Mouse (Mus musculus): Measurements from ENCODE around the gene Zfp513. TPM values are rescaled to one million over a fixed set of nuclear protein-coding genes. Genes with fewer than 3 reads are reported as not detected.

Zfp513 gene
- total RNA-seq, 2 experiments from 2014 or later: 6.2 to 7.1 TPM

DNA sequence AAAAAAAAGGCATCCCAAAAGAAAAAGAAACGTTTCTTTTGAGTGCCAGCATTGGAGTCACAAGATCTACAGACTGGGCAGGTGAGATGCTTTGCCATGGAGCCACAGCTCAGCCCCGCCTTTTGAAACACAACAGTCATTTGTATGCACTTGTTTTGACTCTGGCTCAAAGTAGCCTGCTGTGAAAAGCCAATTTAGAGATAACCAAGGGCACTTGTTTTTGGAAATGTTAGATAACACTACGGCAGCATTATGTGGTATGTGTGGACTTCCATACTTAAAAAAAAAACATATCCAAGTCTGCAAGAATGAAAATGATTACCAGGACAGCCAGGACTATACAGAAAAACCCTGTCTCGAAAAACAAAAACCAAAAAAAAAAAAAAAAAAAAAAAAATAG lies 18.4 kb downstream of the Zfp513 start:
- intact Hi-C loops (cut with DNase I): loop anchor here (5.0 kb wide), 1 partner anchor 39 kb away; the partner anchor contains the start of gene Ppm1g
- DNase-seq: no peak
- no peak overlapping the region for H3K27ac ChIP-seq
- no peak for TF ChIP-seq CTCF (IDR thresholded peaks at IDR 0.05)
- no peak overlapping the region for H3K4me3 ChIP-seq

DNA sequence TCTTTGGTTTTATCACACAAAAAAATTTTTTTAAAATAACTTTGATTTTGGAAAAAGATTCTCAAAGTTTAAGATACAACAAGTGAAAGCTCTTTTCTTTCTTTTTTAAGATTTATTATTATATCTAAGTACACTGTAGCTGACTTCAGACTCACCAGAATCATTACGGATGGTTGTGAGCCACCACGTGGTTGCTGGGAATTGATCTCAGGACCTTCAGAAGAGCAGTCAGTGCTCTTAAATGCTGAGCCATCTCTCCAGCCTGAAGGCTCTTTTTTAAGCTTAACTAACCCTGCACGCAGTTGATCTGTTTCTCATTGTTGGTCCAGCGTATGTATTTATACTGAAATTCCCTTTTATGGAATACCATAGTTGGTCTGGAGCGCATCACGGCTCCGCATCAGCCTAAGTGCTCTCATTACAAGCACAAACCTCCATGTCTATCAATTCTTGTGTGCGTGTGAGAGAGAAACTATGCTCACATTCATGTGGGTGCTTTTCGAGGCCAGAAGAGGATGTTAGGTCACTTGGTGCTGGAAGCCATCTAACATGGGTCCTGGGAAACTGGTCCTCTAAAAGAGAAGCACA lies 20.8 kb downstream of the Zfp513 start:
- H3K4me3 ChIP-seq: no peak overlapping the region
- no peak for TF ChIP-seq CTCF (IDR thresholded peaks at IDR 0.05)
- intact Hi-C loops (cut with DNase I): loop anchor here (5.0 kb wide), 1 partner anchor 41 kb away; the partner anchor contains the start of gene Ppm1g
- DNase-seq: no peak
- peak overlapping the region; percentile 97; the same call in 1 of the 2 replicates for H3K27ac ChIP-seq

DNA sequence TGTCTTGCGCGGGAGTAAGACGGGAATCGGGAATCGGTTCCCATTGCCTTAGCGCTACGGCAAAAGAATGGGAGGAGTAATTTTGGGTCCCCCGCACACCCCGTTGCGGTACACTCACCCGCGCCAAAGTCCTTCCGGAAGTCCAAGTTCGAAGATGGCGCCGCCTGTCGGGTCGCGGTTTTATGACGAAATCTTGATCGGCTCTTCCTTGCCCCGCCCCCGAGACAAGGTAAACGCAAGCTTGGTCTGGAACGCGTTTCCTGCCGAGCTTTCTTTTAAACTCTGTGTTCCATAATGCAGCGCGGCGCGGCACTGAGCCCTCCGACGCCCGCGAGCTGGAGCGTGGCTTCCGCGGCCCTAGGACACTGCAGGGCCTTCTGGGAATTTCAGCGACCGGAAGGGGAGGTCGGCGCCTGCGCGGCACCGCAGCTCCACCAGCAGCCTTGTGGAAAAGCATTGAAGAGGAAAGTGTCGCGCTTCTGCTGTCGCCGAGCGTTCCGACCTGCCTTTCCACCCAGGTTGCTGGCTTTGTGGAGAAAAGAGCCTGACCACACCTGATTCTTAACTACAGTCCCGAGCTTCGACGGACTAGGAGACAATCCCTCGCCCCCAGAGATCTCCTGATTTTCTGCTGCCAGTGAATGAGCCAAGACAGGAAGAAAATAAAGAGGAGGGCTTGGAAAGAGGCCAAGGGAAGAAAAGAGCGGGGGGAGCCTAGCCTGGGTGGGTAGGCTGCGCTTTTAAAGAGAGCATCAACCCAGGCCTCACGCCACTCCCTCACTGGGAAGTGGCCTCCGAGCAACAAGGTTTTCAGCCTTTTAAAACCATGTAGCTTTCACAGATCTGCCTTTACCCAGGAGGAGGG lies 22.1 kb downstream of the Zfp513 start, which contains the start of the genes Gm29609 and Gtf3c2:
Gene Gm29609, minus strand, starts transcription at position 146 of the 865 bp plus-strand sequence.
Gene Gtf3c2, minus strand, starts transcription at position 379 of the 865 bp plus-strand sequence.
- intact Hi-C loops (cut with DNase I): loop anchor here (2.0 to 5.0 kb wide), 2 partner anchors 25 to 42 kb away; partner anchors contain the start of genes Mpv17 and Ppm1g
- Histone ChIP-seq H3K4me3 (peak within 1 kb of the TSS; percentile 91), H3K27ac (peak within 1 kb of the TSS; percentile 97)
- TF ChIP-seq CTCF (IDR thresholded peaks at IDR 0.05): peak; percentile 8; the same call in 1 of the 2 replicates
- DNase-seq: peak; percentile 93

DNA sequence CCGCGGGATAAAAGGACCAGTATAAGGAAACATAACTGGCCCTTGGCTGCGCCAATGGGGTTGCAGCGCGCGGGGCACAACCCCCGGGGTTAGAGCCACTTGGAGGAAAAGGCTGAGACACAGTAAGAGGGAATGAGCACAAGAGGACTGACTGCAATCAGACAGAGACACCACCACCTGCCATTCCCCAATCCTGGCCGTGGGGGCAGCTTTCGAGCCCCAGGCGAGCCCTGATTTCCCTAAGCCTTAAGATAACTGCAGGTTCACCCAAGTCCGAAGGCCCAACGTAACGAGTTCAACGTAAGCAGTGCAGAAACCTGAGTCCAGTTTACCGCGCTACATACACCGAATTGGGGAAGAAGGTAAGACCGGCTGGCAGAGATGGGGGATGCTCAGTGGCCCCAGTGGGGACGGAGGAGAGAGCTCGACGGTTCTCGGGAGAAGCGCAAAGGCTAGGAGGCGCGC lies 22.8 kb downstream of the Zfp513 start:
- no peak for TF ChIP-seq CTCF (IDR thresholded peaks at IDR 0.05)
- H3K4me3 ChIP-seq: peak overlapping the region; percentile 91
- no peak for DNase-seq
- H3K27ac ChIP-seq: peak overlapping the region; percentile 97
- intact Hi-C loops (cut with DNase I): loop anchor here (2.0 kb wide), 1 partner anchor 25 kb away; the partner anchor contains the start of gene Mpv17

DNA sequence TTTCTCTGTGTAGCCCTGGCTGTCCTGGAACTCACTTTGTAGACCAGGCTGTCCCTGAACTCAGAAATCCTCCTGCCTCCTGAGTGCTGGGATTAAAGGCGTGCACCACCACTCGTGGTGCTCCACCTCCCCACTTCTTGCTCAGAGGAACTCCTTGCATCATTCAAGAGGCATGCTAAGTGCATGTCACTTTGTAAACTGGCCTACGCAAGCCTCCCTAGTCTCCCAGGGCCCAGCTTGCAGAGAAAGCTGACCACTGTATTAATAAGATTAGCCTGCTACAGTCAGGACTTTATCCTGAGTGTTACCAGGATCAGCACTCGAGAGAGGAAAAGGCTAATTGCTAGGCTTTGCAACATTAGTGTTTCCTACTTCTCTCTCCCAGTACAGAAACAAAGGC lies 33.5 kb downstream of the Zfp513 start:
- intact Hi-C loops (cut with DNase I): no loop called here
- no peak for DNase-seq
- H3K4me3 ChIP-seq: no peak overlapping the region

DNA sequence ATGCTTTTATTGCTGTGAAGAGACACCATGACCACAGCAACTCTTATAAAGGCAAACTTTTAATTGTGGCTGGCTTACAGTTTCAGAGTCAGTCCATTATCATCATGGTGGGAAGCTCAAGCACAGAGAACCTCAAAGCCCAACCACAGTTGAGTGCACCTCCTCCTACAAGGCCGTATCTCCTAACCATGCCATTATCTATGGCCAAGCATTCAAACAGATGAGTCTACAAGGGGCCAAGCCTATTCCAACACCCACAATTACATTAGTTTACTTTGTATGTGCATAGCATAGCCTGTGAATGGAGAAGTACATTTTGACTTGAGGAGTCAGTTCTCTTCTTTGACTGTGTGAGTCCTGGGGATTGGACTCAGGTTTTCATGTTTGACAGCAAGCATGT lies 37.2 kb downstream of the Zfp513 start:
- no peak for TF ChIP-seq CTCF (IDR thresholded peaks at IDR 0.05)
- Histone ChIP-seq H3K4me3 (no peak overlapping the region), H3K27ac (no peak overlapping the region)
- DNase-seq: no peak
- intact Hi-C loops (cut with DNase I): no loop called here

More for the DNA sequence above, 33.5 kb downstream of the Zfp513 start:
- H3K27ac ChIP-seq: no peak overlapping the region
- no peak for TF ChIP-seq CTCF (IDR thresholded peaks at IDR 0.05)

DNA sequence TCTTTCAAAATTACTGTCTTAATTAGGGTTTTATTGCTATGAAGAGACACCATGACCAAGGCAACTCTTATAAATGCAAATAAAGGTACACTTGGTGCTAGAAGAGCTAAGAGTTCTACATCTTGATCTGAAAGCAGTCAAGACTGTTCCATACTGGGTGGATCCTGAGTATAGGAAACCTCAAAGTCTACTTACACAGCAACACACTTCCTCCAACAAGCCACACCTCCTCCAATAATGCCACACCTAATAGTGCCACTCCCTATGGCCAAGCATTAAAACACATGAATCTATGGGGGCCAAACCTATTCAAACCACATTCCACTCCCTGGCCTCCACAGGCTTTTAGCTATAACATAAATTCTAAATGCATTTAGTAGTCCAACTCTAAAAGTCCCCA lies 39.6 kb downstream of the Zfp513 start:
- intact Hi-C loops (cut with DNase I): no loop called here
- DNase-seq: no peak

DNA sequence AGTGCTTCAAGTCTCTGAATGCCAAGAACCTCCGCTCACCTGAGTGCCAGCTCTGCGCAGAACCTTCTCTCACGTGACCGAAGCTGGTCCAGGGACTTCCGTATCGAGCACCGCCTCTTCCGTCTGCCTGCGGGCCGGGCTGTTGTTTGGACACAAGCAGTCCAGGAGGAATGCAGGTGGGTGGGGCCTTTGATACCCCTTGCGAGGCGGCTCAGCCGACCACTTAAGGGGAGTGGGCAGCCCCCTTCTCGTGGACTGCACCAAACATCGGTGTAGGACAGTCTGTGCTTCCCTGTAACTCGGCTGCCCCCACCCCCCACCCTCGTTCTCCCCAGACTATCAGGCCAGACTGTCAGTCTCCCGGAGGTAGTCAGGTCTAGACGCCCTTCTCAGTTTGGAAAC lies 48.0 kb downstream of the Zfp513 start, which contains the start of gene Mpv17:
Gene Mpv17, minus strand, starts transcription at position 100 of the 402 bp plus-strand sequence.
- intact Hi-C loops (cut with DNase I): loop anchor here (2.0 kb wide), 1 partner anchor 25 kb away; the partner anchor contains the start of gene Gm29609
- peak; percentile 90 for DNase-seq
- TF ChIP-seq CTCF (IDR thresholded peaks at IDR 0.05): no peak
- H3K4me3 ChIP-seq: peak within 1 kb of the TSS; percentile 95
- H3K27ac ChIP-seq: peak within 1 kb of the TSS; percentile 93

More for the DNA sequence above, 39.6 kb downstream of the Zfp513 start:
- no peak overlapping the region for H3K27ac ChIP-seq
- no peak overlapping the region for H3K4me3 ChIP-seq
- TF ChIP-seq CTCF (IDR thresholded peaks at IDR 0.05): no peak

DNA sequence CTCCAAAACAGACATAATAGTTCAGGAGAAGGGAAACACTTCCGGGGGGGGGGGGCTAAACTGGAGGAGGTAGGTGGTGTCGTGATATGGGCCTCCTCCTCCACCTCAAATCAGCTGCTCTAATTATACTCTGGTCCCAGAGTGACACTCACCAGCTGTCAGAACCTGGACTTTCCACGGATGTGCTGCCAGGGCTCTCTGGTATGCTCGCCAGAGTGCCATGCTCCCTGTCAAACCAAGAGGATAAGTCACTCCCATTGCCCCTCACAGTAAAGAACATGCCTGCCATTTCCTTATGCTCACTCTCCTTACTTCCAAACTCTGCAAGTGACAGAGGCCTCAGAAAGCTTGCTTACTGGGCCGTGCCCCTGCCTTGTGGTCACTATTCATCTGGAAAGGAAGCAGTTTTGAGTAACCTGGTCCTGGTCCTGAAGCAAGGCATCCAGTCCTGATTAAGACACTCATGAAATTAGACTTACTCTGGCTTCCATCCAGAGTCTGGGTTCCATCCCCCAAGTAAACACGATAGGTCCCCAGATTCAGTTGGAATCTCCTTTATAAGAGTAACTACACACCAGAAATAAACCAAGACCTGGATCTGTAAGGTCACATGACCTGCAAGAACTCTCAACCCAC lies 48.5 kb downstream of the Zfp513 start:
- no peak for TF ChIP-seq CTCF (IDR thresholded peaks at IDR 0.05)

DNA sequence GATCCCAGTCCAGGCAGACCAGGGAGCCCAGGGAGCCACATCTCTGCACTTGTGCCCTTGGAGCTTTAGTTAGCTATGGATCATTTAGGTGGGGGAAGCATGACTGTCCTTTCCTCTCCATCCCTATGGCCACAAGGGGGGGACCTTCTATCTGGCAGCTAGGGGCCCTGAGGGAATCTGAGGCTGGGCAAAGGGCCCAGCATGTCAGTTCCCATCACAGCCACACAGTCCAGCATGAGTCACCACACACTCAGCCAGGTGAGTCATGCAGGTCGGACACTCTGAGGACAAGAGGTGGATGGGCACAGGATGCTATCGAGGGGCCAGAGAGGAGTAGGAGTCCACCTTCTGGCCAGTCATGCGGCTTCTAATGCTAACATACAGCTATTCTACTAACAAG lies 50.4 kb downstream of the Zfp513 start:
- peak overlapping the region; percentile 93 for H3K27ac ChIP-seq
- DNase-seq: peak; percentile 28
- intact Hi-C loops (cut with DNase I): no loop called here
- TF ChIP-seq CTCF (IDR thresholded peaks at IDR 0.05): peak; percentile 18; the same call in 1 of the 2 replicates
- H3K4me3 ChIP-seq: no peak overlapping the region

More for the DNA sequence above, 48.5 kb downstream of the Zfp513 start:
- DNase-seq: peak; percentile 72
- Histone ChIP-seq H3K4me3 (peak overlapping the region; percentile 95), H3K27ac (peak overlapping the region; percentile 93)
- intact Hi-C loops (cut with DNase I): loop anchor here (2.0 kb wide), 1 partner anchor 25 kb away; the partner anchor contains the start of gene Gm29609

DNA sequence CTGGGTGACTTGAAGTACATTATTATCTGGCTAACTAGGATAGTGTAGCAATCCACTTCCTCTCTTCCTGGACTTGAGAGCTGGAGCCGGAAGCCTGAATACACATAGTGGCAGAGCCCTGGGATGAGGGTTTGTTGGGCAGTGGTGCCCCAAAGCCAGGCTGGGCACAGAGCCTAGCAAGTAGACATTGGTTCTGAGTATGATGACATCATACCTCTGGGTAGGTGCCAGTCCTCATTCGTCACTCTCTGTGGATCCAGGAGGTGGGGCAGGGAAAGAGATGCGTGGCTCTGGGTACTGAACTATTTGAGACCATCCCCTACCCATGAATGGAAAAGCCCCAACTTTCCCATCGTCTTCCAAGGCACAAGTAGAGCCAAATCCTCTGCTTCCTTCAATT lies 52.3 kb downstream of the Zfp513 start:
- intact Hi-C loops (cut with DNase I): no loop called here
- TF ChIP-seq CTCF (IDR thresholded peaks at IDR 0.05): no peak
- DNase-seq: no peak
- no peak overlapping the region for H3K27ac ChIP-seq
- H3K4me3 ChIP-seq: no peak overlapping the region

Other genes starting within 250 kb of the Zfp513 start
- gene Preb, start 241.9 kb downstream of the Zfp513 start, total RNA-seq (2021): 10 to 100 TPM; 76.5 to 83.6 TPM
- under 1 TPM in 1 of 2 experiments, not detected in 1; 0.28 TPM for gene Tcf23, start 233.6 kb downstream of the Zfp513 start, total RNA-seq (2021)
- 10 to 100 TPM; 40.9 to 41.6 TPM for gene Atraid, start 154.0 kb downstream of the Zfp513 start, total RNA-seq (2021)
- 1 to 10 TPM; 5.6 to 6.0 TPM for gene Slc5a6, start 153.4 kb downstream of the Zfp513 start, total RNA-seq (2021)
- gene Cad, start 147.5 kb downstream of the Zfp513 start, total RNA-seq (2021): 10 to 100 TPM; 25.5 to 28.6 TPM
- not detected for gene Dnajc5g, start 96.0 kb downstream of the Zfp513 start, total RNA-seq (2021)
- gene Slc30a3, start 94.1 kb downstream of the Zfp513 start, total RNA-seq (2021): not detected
- 100 to 1,000 TPM; 356 to 504 TPM for gene Trim54, start 85.6 kb downstream of the Zfp513 start, total RNA-seq (2021)
- not detected for gene Ucn, start 63.5 kb downstream of the Zfp513 start, total RNA-seq (2021)
- gene Mpv17, start 48.1 kb downstream of the Zfp513 start, total RNA-seq (2021): 10 to 100 TPM; 16.9 to 24.2 TPM
- under 1 TPM; 0.53 to 0.74 TPM for gene Gm29609, start 22.4 kb downstream of the Zfp513 start, total RNA-seq (2021)
- gene Gtf3c2, start 22.2 kb downstream of the Zfp513 start, total RNA-seq (2021): 10 to 100 TPM; 22.9 to 26.5 TPM
- 10 to 100 TPM; 31.1 to 33.2 TPM for gene Snx17, start 9.1 kb downstream of the Zfp513 start, total RNA-seq (2021)
- gene Eif2b4, start 8.9 kb downstream of the Zfp513 start, total RNA-seq (2021): 10 to 100 TPM; 39.5 to 53.9 TPM
- 10 to 100 TPM; 41.1 to 45.7 TPM for gene Ppm1g, start 18.4 kb upstream of the Zfp513 start, total RNA-seq (2021)
- gene Nrbp1, start 38.6 kb upstream of the Zfp513 start, total RNA-seq (2021): 10 to 100 TPM; 51.3 to 58.5 TPM
- not detected for gene Gm9970, start 38.9 kb upstream of the Zfp513 start, total RNA-seq (2021)
- gene Krtcap3, start 49.4 kb upstream of the Zfp513 start, total RNA-seq (2021): 1 to 10 TPM; 1.5 to 2.0 TPM
- 10 to 100 TPM; 26.0 to 34.8 TPM for gene Ift172, start 88.8 kb upstream of the Zfp513 start, total RNA-seq (2021)
- 1 to 10 TPM; 1.2 to 3.2 TPM for gene Fndc4, start 93.8 kb upstream of the Zfp513 start, total RNA-seq (2021)
- not detected for gene Gckr, start 95.1 kb upstream of the Zfp513 start, total RNA-seq (2021)

All from gastrocnemius, adult 2 months (tissue).